Mouse (Mus musculus): ENCODE results near the gene Syt14. TPM values are rescaled to one million over a fixed set of nuclear protein-coding genes. Genes with fewer than 3 reads are reported as not detected.

Syt14 gene
- total and polyA plus RNA-seq, 3 experiments: 1.8 to 2.4 TPM; not detected in 1

DNA sequence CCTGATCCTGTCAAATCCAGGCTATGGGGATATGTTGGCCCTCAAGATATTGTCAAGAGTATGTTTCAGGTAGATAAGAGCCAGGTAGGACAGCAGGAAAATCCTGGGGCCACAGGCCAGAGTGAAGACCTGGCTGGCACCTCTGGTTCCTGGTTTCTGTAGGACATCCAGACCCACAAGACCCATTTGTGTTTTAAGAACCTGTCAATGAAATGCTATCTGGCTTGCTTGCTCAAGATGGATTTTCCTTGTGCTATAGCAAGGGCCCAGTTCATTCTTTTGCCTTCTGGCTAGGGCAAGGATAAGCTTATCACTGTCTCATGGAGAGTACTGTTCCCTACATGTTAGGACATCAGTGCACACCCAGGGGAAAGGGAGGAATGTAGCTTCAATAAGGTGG is 183.5 kb downstream of the Syt14 start:
- no peaks in the 10 kb centered on the region for H3K9me3 ChIP-seq (replicated peaks; ENCODE audit: insufficient read depth, low read length)
- no peak for DNase-seq (ENCODE audit: low read depth, low spot score)
- peaks cover 0 to 1% of the 10 kb centered on the region in 2 experiments; a peak in 2 of 4 replicates for H3K27me3 ChIP-seq (ENCODE audit: control insufficient read depth in 1 of 2, insufficient read depth in 2 of 2, low read length in 2 of 2)
- no peak overlapping the region for H3K4me3 ChIP-seq (ENCODE audit: control insufficient read depth in 1 of 2, insufficient read depth in 1 of 2, low read depth in 2 of 2, low read length in 2 of 2)
- no peaks in the 10 kb centered on the region for H3K4me1 ChIP-seq (ENCODE audit: control insufficient read depth in 1 of 2, insufficient read depth in 2 of 2, low read length in 2 of 2)
- H3K9ac ChIP-seq (ENCODE audit: control insufficient read depth, low read depth, low read length, poor library complexity, severe bottlenecking): no peak overlapping the region
- no peak for TF ChIP-seq ELF1 (IDR thresholded peaks at IDR 0.05; ENCODE audit: low read depth, low read length)
- TF ChIP-seq POLR2A (IDR thresholded peaks at IDR 0.05; ENCODE audit: control insufficient read depth in 1 of 2, insufficient read depth in 1 of 2, low read depth in 1 of 2, low read length in 2 of 2, poor library complexity in 1 of 2): no peak
- no peak for TF ChIP-seq GATA1 (IDR thresholded peaks at IDR 0.05; ENCODE audit: low read depth, low read length)
- no peak for TF ChIP-seq JUND (IDR thresholded peaks at IDR 0.05; ENCODE audit: low read depth, low read length)
- TF ChIP-seq MYB (IDR thresholded peaks at IDR 0.05; ENCODE audit: low read depth, low read length): no peak
- no peak for TF ChIP-seq POLR2AphosphoS2 (IDR thresholded peaks at IDR 0.05; ENCODE audit: low read length)
- no peak for TF ChIP-seq EP300 (IDR thresholded peaks at IDR 0.05; ENCODE audit: low read depth in 1 of 2, low read length in 2 of 2)
- no peak for TF ChIP-seq CHD1 (IDR thresholded peaks at IDR 0.05; ENCODE audit: low read depth, low read length)
- TF ChIP-seq USF2 (IDR thresholded peaks at IDR 0.05; ENCODE audit: borderline replicate concordance in 1 of 2, insufficient read depth in 1 of 2, low read depth in 1 of 2, low read length in 2 of 2): no peak
- no peak for TF ChIP-seq ETS1 (IDR thresholded peaks at IDR 0.05; ENCODE audit: low read depth, low read length)
- no peak overlapping the region for H3K27ac ChIP-seq (ENCODE audit: control insufficient read depth, low read depth, low read length)
- no peaks in the 10 kb centered on the region for H3K36me3 ChIP-seq (ENCODE audit: control insufficient read depth in 1 of 2, insufficient read depth in 2 of 2, low read length in 2 of 2)
- H3K79me2 ChIP-seq (ENCODE audit: control insufficient read depth, insufficient read depth, low read length, poor library complexity): no peaks in the 10 kb centered on the region

DNA sequence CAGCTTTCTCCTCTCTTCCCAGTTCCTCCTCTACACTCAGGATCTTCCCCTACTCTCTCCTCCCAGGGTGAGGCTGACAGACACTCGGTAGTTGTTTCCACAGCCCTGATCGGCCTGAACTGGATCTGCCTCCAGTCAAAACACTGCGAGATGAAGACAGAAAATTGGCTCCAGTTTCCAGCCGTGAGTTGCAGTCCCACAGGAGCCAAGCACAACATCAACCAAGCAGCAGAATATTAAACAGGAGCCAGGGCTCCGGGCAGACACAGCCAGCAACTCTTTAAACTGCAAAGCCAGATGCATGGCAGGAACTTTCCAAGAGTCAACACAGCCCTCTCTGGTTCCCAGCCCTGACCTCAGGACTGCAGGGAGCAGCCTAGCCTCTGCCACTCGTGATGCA is 183.9 kb downstream of the Syt14 start:
- Histone ChIP-seq H3K36me3 (ENCODE audit: control insufficient read depth in 1 of 2, insufficient read depth in 2 of 2, low read length in 2 of 2) (no peaks in the 10 kb centered on the region), H3K9ac (ENCODE audit: control insufficient read depth, low read depth, low read length, poor library complexity, severe bottlenecking) (no peak overlapping the region), H3K27me3 (ENCODE audit: control insufficient read depth in 1 of 2, insufficient read depth in 2 of 2, low read length in 2 of 2) (peaks cover 0 to 1% of the 10 kb centered on the region in 2 experiments; a peak in 2 of 4 replicates), H3K4me3 (ENCODE audit: control insufficient read depth in 1 of 2, insufficient read depth in 1 of 2, low read depth in 2 of 2, low read length in 2 of 2) (no peak overlapping the region), H3K79me2 (ENCODE audit: control insufficient read depth, insufficient read depth, low read length, poor library complexity) (no peaks in the 10 kb centered on the region), H3K9me3 (replicated peaks; ENCODE audit: insufficient read depth, low read length) (no peaks in the 10 kb centered on the region), H3K27ac (ENCODE audit: control insufficient read depth, low read depth, low read length) (no peak overlapping the region), H3K4me1 (ENCODE audit: control insufficient read depth in 1 of 2, insufficient read depth in 2 of 2, low read length in 2 of 2) (no peaks in the 10 kb centered on the region)
- TF ChIP-seq POLR2AphosphoS5 (IDR thresholded peaks at IDR 0.05; ENCODE audit: borderline replicate concordance, low read depth, low read length): no peak
- DNase-seq (ENCODE audit: low read depth, low spot score): no peak

DNA sequence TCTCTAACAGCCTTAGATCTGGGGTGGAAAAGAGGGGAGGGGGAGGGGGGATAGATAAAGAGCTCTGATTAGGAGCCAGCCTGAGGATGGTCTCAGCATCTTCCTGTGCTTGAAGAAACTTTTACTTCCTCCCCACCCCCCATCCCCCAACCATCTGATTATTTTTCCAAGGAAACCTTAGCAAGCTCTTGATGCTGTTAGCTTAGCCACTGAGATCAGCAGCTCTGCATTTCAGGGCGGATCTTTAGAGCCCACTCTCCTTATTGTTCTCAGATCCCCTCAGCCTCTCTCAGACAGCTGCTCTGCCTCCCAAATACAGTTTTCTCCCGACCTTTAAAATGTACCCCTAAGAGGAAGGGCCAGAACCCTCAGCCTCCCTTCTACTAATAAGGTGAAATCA is 184.4 kb downstream of the Syt14 start:
- no peaks in the 10 kb centered on the region for H3K79me2 ChIP-seq (ENCODE audit: control insufficient read depth, insufficient read depth, low read length, poor library complexity)
- H3K4me1 ChIP-seq (ENCODE audit: control insufficient read depth in 1 of 2, insufficient read depth in 2 of 2, low read length in 2 of 2): no peaks in the 10 kb centered on the region
- TF ChIP-seq NRF1 (IDR thresholded peaks at IDR 0.05; ENCODE audit: insufficient read depth, low read depth, low read length, poor library complexity, severe bottlenecking) (no peak), CHD2 (IDR thresholded peaks at IDR 0.05; ENCODE audit: low read length) (no peak), TCF12 (IDR thresholded peaks at IDR 0.05; ENCODE audit: low read depth, low read length) (no peak), GABPA (IDR thresholded peaks at IDR 0.05; ENCODE audit: low read depth, low read length) (no peak), MAZ (IDR thresholded peaks at IDR 0.05; ENCODE audit: low read depth, low read length) (no peak), EP300 (IDR thresholded peaks at IDR 0.05; ENCODE audit: low read depth in 1 of 2, low read length in 2 of 2) (no peak), ETS1 (IDR thresholded peaks at IDR 0.05; ENCODE audit: low read depth, low read length) (no peak), MYB (IDR thresholded peaks at IDR 0.05; ENCODE audit: low read depth, low read length) (no peak), POLR2A (IDR thresholded peaks at IDR 0.05; ENCODE audit: control insufficient read depth in 1 of 2, insufficient read depth in 1 of 2, low read depth in 1 of 2, low read length in 2 of 2, poor library complexity in 1 of 2) (no peak), MXI1 (IDR thresholded peaks at IDR 0.05; ENCODE audit: low read depth, low read length) (no peak), ZKSCAN1 (IDR thresholded peaks at IDR 0.05; ENCODE audit: low read depth, low read length) (no peak), HCFC1 (IDR thresholded peaks at IDR 0.05; ENCODE audit: low read depth, low read length) (no peak)
- H3K9me3 ChIP-seq (replicated peaks; ENCODE audit: insufficient read depth, low read length): no peaks in the 10 kb centered on the region
- H3K36me3 ChIP-seq (ENCODE audit: control insufficient read depth in 1 of 2, insufficient read depth in 2 of 2, low read length in 2 of 2): no peaks in the 10 kb centered on the region
- H3K4me3 ChIP-seq (ENCODE audit: control insufficient read depth in 1 of 2, insufficient read depth in 1 of 2, low read depth in 2 of 2, low read length in 2 of 2): no peak overlapping the region
- H3K27ac ChIP-seq (ENCODE audit: control insufficient read depth, low read depth, low read length): no peak overlapping the region
- H3K27me3 ChIP-seq (ENCODE audit: control insufficient read depth in 1 of 2, insufficient read depth in 2 of 2, low read length in 2 of 2): peaks cover 0 to 1% of the 10 kb centered on the region in 2 experiments; a peak in 2 of 4 replicates
- no peak for DNase-seq (ENCODE audit: low read depth, low spot score)
- no peak overlapping the region for H3K9ac ChIP-seq (ENCODE audit: control insufficient read depth, low read depth, low read length, poor library complexity, severe bottlenecking)
